Mouse (Mus musculus): ENCODE measurements around the gene 4921539E11Rik.

DNA sequence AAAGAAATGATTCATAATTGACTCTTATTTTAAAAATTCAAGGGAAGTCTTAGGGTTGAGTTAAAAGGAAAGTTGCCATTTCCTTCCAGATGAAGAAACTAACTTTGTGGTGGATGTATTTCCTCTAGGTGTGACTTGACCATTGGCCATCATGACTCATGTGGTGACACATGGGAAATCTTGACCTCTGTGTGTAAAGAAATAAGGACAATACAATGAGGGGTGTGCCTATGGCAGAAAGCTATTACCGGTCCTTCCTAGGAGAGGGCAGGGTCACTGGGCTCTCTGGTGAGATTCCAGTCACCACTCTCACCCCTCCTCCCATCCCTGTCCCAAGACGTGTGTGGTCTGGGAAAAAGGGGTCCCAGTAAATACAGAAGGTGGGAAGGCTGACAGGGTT, 25.5 kb downstream of the 4921539E11Rik start:
- TF ChIP-seq CTCF (conservative IDR thresholded peaks at IDR 0.05; ENCODE audit: insufficient read depth, insufficient read length, low read depth, low read length) (no peak), POLR2A (IDR thresholded peaks at IDR 0.05; ENCODE audit: low read depth, low read length) (no peak)

Data from kidney, adult 2 months (tissue).